Mouse (Mus musculus) frontal cortex, adult 2 months (tissue): ENCODE measurements around the gene Rab3c. TPM values are rescaled to one million over a fixed set of nuclear protein-coding genes. Genes with fewer than 3 reads are reported as not detected.

Experiments used
- DNase-seq, 2 experiments: peaks; one replicate each; pipeline ENCODE4 v3.0.0; 2022; ENCODE audit warnings: low spot score in 1 of 2; ENCODE audit errors: extremely low spot score in 1 of 2
- polyA plus RNA-seq: library from polyadenylated mRNA; depleted of rRNA; stranded (reverse); fragments of >200 nt; gene quantifications from 2 replicates; pipeline ENCODE4 v1.2.3, GENCODE M21; 2012

Gene Rab3c
- polyA plus RNA-seq, 1 experiment: 69.3 TPM

DNA sequence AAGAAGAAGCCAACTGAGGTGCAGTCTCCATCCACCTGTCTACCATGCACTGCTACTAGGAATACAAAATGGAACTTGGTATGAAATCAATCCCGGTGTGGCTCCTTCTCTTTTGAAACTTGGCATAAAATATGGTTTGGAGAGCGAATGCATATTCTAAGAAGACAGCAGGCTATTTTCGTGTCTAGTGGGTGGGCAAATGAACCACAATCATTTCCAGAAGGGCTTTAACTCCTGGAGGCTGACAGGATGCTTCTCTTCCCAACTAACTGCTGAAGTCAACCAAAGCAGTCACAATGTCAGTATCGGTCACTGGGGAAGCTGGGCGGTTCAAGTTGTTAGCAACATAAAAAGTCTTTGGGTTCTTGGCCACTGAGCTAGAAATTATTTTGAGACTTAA, 81.9 kb downstream of the Rab3c start:
- DNase-seq: peak; percentile 29 to 43

DNA sequence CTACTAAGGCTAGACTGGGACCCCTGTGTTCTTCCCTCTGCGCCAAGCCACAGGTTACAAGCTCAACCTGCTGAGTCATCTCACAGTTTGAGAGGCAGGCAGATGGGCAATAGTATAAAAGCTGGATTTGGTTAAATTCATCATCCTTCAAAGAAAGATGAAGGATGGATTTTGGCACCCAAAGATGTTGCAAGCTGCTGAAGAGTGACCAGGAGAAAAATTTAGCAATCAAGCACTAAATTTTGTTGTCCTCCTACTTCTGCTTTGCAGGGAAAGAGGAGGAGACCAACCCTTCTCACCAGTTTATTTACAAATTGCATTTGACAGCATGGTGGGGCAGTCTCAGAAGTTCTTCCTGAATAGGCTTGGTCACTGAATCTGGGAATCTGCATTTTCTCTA, 90.8 kb downstream of the Rab3c start:
- DNase-seq: no peak

DNA sequence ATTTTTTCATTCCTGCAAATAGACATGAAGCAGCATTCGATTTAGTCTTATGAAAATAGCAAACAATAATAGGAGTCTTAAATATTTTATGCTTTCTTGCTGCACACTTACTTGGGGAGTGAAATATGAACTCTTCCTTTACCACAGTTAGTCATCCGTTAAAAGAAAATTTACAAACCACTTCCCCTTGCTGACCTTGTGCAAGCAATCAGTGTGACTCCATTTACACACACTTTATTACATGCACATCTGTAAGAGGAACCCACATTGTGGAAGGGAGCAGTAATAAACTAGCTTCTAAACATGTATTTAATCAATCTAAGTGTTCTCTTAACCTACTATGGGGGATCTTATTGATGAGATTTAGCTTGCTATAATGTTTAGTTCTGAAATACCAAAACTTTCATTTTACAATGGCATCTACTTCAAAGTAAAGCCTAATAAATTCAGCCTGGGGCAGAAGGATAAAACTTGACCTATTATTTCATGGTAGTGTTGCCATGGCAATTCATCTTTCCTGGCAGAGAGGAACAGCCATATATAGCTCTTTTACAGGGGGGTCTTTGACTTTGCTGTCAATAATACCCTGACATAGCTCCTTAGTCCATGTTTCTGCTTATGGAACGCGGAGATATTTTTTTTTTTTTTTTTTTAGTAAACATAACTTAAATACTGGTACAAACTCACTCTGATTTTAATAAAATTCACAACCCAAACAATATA, 95.7 kb downstream of the Rab3c start:
- DNase-seq: no peak

DNA sequence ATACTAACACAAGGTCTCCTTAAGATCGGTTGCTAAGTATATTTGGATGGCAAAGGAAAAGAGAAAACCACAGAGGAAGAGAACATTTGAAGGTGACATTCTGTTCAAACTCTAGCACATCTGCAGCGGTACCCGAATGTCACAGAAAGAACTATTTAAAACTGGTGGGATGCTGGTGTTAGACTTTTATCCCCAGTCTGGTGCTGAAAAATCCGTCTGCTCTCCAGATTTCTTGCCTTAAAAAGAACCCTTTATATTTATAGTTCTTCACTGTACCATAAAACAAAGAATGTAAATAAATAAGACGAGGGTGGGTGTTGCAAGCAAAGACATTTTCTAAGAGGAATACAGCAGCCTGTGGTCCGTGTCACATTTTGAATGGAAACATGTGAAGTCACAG, 105.1 kb downstream of the Rab3c start:
- DNase-seq: peak; percentile 26 to 50

DNA sequence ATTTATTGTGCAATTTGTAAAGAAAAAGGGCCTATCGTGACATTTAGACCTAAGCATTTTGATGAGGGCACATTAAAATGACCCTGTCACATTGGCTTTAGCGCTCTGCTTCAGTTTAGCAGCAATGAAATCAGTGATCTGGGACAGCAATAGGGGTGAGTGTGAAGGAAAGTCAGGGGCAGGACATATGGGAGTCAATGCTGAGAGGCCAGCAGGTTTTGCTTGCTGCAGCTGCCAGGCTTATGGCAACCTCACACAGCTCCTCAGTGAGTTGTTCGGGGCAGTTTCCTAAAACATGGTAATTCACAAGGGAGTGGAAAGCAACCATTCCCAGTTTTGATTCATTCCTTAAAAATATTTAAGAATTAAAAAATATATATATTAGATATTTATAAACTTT, 111.1 kb downstream of the Rab3c start:
- no peak for DNase-seq

DNA sequence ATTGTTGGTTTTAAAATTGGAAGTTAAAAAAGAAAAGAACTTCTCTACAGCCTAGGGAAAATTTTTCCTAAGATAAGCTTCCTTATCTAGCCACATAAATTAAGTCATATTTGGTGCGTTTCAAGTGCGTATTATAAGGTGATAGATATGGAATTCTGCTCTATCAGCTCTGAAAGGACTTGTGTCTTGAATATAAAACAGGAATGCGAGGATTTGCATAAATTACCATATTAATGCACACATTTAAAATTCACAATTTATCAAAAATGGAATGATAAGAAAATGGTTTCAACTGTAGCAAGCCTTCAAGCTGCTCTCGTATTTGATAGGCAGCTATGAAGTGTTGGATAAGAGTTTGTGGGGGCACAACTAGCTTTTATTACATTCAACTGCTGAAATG, 111.6 kb downstream of the Rab3c start:
- DNase-seq: no peak

DNA sequence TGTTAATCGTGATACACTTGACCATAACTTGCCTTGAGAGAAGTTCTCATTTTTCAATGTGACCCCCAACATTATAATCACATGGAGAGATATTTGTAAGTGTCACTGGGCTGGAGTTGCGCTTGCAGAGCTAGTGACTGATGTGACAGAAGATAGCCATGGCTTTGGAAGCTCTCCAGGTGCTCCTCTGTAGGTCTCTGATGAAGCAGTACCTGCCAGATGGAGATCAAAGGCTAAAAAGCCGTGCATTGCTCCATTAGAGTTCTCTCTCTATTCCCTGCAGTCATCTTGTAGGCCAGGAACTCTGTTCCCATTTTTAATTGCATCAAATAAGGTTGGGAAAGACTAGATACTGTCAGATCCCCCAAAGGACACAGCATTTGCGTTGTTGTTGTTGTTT, 112.2 kb downstream of the Rab3c start:
- no peak for DNase-seq

DNA sequence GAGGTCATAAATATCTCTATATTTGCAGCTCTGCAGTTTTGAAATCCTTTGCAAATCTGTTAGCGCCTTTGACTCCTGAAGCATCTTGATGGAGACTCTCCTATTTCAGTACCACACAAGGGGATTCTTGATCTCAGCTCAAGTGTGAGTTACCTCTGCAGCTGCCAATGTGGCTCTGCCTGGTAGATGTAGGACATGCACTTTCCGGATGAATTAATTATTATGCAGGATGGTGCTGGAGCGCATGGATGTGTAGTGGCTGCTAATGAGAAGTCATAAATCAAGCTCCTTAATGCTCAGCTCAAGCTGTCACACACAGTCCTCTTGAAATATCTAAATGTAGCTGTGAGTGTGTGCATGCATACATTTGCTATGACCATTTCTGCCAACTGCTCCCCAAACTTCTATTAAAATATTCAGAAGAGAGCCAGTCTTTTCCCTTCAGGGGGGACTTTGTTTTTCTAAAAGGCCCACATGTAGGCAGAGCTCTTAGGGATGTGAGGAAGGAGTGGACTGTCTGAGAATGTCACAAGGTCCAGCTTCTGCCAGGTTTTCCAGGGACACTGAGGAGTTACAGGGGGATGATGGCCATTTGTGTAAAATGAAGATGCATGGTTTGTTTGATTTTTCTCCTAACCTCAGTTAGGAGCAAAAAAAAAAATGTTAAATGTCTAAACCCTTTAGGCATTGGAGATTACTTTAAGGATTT, 114.0 kb downstream of the Rab3c start:
- DNase-seq: no peak

DNA sequence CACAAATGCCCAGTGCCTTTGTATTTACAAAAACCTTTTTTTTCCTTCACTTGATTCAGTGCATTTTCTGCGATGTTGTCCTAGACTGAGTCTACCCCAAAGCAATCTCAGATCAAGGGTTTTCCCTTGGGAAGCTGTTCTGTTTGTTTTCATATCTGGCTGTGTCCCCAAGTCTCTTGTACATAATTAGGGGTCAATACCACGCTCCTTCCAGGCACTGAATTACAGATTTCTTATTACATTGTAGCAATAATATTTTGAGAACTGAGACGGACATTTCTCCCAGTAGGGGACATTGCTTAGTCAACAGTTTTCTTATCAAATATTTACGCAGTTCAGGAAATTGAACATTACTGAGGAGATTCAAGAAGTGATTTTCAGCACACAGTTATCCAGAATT, 120.8 kb downstream of the Rab3c start:
- no peak for DNase-seq

DNA sequence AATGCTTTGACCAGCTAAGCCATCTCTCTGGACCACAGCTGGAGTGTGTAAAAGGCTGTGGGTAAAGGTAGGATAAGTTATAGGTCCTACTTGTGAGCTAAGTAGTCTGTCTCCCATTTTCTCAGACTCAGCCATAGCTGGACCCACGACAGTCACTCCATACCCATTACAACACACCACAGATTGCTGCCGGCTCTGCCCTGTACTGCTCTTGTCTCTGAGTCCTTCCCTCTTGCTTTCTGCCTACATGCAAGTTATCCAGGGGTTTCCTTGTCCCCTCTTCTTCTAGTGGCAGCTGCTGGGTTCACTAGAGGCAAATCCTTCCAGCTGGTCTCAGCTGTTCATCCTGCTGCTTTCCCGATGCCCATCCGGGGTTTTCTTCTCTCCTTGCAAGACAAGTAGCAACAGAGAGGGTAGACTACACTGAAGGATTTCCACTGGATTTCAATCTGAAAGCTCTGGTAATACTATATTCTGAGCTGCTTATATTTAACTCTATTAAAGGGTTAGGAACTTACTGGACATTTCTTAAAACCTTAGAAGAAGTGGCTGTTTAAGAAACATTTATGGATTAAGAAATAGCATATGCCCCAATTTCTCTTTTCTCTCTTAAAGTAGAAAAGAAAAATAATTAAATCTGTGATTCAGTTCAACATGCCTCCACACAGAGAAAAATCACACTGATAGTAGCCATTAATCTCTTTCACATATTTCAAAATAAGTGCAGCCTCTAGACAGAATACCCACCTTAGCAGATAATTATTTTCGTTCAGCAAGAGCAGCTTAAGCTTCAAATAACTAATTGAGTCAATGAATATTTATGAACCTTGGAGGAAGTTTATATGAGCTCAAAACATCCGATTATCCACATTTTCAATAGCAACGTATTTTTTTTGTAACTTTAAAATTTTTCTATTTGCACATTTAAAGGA, 121.9 kb downstream of the Rab3c start:
- no peak for DNase-seq

DNA sequence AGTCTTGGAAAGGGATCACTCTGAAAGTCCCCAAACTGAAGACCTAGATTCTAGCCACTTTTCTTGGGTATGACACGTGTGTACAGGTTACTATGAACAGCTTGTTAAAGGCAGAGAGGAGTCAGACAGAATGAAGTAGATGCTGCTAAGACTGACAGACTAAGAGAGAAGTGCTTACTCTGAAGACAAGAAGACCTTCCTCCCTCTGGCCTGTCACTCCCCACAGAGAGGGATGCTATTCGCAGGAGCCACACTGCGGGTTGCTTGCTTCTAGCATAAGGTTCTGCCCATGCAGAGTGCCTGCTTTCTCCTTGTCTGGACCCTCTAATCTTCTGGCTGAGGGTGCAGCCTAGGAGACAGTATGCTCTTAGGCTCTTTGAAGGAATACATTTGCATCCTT, 135.3 kb downstream of the Rab3c start:
- no peak for DNase-seq

DNA sequence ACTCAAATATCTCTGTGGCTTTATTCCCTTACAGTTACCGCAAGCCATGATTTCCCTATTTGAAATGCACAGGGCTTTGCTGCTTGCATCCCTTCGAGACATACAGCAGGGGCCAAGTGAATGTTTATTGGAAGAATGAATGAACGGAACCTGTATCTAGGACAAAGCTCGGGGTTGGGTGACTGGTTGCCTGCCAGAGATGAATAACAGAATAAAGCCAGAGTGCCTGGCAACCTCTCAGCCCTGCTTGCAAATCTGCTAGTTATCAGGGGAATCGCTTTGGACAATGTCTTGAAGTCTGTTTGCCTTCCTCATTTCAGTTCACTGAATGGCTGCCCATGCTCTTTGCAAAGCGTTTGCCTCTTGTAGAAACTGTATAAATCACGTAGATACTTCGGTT, 135.8 kb downstream of the Rab3c start:
- no peak for DNase-seq

DNA sequence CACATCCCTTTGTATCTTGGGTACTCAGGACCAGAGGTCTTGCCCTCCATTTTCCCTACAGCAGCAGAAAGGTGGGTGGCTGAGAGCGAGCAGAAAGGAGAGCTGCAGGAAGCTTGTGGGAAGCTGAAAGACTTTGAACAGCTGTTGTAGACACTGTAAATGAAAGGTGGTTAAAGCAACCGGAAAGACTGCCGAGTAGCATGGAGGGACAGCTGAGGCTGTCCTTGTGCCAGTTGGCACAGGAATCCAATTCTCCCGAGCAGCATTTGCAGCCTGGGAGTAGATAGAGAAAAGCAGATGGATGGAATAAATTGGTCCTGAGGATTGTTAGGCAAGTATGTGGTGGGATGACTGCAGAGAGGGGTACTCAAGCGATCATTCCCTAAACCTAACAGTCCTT, 141.5 kb downstream of the Rab3c start:
- DNase-seq: peak; percentile 33 to 74

DNA sequence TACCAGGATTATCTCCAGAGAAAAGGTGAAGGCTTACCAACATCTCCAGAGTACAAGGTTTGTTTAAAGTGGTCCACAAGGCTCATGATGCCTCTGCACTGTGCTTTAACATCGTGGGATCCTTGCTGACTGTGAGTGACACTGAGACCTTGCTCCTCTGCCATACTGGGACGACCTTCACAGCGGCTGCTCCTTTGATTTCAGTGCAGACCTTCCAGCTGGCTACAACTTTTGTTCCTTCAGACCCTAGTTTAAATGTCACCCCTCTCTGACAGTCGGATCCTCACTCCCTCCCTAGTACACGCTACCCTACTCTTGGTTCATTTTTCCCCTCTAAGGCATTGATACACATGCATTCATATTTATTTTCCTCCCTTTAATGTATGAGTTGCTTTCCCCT, 142.2 kb downstream of the Rab3c start:
- DNase-seq: no peak

DNA sequence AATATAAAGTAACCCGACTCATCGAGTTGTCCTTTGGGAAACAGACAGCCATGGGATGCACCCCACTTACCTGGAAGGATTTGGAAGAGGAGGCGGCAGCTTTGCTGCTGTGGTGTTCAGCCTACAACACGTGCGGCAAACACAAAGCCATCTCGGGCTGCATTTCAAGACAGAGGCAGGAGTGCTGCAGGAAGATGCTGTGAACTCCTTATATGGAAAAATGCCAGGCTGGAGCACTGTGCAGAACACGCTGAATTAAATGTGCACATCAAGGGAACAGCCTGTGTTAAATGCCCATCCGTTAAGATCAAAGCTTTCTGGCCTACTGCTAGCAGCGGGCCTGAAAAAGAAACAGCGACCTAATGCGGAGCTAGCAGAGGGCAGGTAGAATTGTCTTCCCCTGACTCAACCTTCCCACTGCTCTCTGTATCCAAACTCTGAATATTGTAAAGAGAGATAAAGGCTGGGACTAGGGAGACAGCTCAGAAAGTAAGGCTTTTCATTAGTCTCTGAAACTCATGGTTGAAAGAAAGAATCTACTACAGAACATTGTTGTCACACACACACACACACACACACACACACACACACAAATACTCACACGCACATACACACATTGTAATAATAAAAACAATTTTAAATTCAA, 153.1 kb downstream of the Rab3c start:
- DNase-seq: peak in 1 of 2 experiments; percentile 53

DNA sequence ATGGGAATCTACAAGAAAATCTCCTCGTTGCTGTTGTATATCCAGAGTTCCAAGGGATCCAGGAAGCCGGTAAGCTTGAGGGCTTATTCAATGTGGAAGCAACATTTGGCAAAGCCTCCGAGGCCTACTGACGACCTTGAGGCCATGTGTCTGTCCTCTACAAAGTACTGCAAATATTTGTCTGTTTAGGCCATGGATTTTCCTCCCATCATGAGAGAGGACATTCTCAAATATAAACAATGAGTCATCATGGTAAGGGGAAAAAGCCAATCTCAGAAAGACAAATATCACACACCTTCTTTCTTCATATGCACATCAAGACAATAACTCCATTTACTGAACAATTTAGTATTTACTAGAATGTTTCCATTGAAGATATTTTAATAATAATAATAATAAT, 158.0 kb downstream of the Rab3c start:
- no peak for DNase-seq

DNA sequence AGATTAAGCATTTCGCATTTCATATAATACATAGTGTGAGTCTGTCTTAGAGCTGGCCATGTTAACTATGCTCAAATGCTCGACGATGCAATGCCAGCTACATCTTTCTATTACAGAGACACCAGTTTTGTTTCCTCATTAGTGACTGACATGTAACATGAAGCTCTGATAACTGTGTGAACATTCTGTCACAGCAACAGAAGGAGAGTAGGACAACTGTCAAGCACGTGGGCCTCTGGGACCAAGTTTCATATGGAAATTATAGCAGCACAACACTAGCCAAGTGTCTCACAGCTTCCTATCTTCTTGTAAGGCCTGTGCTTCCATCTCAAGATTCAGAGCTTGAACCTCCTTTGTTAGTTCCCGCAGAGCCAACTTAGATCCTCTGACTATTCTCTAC, 163.9 kb downstream of the Rab3c start:
- DNase-seq: peak; percentile 38 to 50

DNA sequence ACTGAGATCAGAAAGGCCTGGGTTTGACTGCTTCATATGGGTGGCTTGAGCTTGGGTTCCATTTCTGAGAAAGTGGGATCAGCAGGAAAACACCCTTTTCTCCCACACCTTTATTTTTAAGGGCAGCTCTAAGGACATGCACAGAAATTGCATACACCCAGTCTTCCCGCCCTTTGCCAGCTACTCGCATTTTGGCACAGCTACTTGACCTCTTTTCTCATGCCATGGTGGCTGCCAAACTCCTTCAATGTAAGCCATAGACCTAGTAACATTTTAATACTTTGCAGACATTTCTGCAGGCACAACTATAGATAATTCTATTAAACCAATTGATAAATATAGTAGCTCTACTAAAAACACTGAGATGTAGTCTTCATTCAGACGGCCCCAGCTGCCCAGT, 164.5 kb downstream of the Rab3c start:
- no peak for DNase-seq

DNA sequence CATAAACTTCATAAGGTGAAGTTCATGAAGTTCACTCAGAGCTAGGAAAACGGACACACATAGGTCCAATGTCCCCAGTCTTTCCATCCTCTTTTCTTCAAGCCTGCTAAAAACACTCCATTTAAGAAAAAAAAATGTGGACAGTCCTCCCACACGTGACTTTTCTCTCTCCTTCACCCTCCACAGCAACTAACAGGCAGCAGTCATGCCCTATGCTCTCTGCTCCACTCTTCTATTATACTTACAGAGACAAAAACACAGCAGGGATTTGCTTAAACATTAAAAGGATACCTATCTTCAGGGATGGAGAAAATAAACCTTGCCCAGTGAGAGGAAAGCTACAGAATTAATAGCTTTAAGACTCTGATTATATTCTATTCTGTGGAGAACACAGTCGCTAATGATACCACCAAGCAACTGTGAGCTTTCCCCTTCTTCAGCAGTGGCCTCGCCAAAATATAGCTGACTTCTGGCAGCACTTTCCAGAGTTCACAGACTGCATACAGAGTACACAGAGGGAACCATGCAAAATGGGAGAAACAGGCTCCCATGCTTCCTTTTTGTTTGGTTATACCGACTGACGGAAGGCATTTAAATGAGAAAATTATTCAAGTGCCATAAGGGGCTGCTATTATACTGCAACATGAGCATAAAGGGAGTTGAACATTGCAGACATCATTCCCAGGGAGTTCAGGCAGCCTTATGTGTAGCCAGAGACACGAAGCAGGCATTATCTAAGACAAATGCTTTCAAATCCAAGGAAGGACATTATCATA, 165.7 kb downstream of the Rab3c start:
- no peak for DNase-seq

DNA sequence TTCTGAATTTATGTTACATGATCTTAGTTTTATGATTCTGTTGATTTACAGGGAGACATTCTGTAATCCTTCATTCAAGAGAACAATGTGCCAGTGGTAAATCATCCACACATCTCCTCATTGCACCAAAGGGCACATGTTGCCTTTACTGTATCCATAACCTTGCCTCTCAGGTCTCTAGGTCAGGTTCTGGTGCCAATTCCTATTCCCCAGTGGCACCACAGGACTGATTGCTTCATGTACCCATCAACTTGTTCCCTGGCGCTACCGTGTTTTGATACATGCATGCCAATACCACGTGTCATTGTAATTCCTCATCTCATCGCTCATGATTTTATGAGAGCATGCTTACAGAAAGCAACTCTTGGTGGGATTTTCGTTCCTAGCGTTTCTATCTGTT, 167.1 kb downstream of the Rab3c start:
- DNase-seq: no peak
